Mouse (Mus musculus): Measurements from ENCODE around the gene Sema3e. TPM values are rescaled to one million over a fixed set of nuclear protein-coding genes. Genes with fewer than 3 reads are reported as not detected.

Gene Sema3e
- not detected in 2 replicates for polyA plus RNA-seq (2012; ENCODE audit: low replicate concordance)

DNA sequence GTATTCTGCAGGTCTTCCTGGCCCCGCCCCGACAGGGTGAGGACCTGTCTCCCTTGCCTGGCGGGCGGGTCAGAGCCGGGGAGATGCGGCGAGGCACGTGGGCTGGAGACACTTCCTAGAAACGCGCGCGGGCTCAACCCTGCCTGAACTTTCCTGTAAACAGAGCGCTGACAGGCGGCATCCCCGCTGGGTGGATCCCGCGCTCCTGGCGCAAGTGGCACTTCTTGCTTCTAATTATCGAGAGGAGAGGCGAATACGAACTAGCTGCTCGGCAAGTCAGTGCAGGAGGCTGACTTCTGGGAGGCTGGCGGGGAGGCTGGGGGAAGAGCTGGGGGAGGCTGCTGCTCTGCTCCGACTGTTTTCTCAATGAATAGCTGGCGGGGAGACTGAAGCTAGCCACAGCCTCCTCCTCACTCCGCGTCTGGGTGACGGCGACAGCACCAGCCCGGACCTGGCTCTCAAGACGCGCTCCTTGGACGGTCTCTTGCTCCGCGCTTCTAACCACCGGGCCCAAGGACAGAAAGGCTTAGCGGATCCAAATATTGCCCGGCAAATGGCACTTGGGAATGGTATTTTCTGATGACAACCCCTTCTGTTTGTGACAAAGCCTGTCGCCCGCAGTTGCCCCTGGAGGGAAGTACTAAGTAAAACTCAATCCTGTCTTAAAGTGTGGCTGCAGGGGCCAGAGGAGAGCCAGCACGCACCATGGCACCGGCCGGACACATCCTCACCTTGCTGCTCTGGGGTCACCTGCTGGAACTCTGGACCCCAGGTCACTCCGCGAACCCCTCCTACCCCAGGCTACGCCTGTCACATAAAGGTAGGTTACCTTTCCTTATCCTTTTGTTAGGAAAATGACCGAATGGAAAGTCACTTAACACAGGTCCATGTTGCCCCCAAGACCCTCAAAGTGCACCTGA is at the start of gene Sema3e:
Gene Sema3e (plus strand): TSS at position 72 of the 920 bp plus-strand sequence.

Other genes with a start within 250 kb of the Sema3e start
- not detected in 2 replicates for gene Speer3, start 233.7 kb upstream of the Sema3e start, polyA plus RNA-seq (2012; ENCODE audit: low replicate concordance)